Mouse (Mus musculus) heart, adult 9 months (tissue): ENCODE results near the gene Olfr1211.

ENCODE experiments used
- DNase-seq, 2 experiments: peaks; one replicate each; pipeline ENCODE4 v3.0.0; 2022; ENCODE audit warnings: low spot score in 2 of 2

Olfr1211 gene

GRCm38 (mm10) chr2:88938011-88938410, at the start of gene Olfr1211:
Gene Olfr1211 (minus strand): TSS chr2:88938111.
- no peak for DNase-seq

DNA sequence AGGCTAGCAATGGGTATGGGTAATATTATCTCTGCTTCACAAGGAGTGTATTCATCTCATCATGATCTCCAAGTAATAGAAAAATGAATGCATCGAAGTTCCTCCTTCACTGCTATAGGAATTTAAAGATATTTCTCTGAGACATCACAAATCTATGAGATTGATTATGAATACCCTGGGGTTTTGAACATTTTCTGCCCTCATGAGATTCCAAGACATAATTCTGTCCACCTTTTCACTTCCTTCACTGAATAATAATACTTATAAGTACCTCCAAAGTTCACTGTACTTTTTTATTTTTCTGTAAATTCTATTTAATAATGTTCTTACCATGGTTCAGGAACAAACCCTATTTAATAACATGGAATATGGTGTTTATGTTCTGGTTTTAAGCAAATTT, 42.3 kb upstream of the Olfr1211 start, which contains the start of gene Gm13762:
Gene Gm13762, minus strand, starts transcription at position 101 of the 400 bp plus-strand sequence.
- no peak for DNase-seq

DNA sequence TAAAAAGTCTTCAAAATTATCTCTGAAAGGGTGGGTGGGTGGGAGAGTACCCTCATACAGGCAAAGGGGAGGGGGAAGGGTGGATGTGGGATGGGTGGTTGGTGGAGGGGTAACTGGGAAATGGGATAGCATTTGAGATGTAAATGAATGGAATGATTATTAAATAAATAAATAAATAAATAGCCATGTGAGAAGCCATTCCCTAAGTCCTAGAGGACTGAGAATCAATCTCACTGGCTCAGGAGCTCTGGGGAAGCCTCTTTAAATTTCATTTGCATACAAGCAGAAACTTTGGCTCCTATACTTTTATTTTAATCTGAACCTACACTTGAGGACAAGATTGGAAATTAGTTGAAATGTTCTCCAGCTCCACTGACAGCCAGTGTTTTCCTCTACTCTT, 15.8 kb upstream of the Olfr1211 start, which contains the start of gene Olfr1212:
Gene Olfr1212, plus strand, starts transcription at position 301 of the 400 bp plus-strand sequence.
- no peak for DNase-seq

DNA sequence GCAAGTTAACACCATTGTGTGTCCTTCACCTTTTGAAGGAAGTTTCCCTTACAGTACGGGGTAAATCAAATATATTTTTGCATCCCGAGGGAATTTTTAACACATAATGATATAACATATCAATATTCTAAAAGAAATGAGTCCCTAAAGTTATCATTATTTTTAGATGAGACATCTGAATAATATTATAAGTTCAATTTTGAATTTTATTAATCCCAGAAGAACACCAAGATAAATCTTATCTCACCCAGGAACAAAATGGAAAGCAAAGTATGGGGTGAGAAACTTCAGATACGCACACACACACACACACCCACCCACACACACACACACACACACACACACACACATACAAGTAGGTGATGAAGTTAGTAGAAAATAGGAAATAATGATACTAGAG, 22.9 kb downstream of the Olfr1211 start, which contains the start of gene Olfr1209:
Gene Olfr1209, minus strand, starts transcription at position 101 of the 400 bp plus-strand sequence.
- DNase-seq, result no peak

DNA sequence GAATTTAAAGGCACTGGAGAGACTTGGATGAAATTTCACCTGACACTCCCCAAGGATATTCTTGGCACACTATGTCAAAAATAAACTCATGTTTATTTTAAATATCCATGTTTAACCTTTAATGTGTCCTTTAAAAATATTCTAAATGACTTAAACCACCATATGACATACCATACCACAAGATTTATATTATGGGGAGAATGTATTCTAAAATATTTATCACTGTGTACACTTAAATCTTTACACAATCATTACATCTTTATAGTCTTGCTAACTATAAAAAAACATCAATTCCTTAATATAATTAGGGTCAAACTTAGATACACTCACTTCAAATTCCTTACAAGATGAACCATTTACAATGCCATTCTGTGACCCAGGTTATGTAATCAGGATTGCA, 35.7 kb downstream of the Olfr1211 start, which contains the start of gene Olfr1208:
Gene Olfr1208, minus strand, starts transcription at position 101 of the 400 bp plus-strand sequence.
- no peak for DNase-seq
